Mouse (Mus musculus): ENCODE data around the gene Smok3c.

DNA sequence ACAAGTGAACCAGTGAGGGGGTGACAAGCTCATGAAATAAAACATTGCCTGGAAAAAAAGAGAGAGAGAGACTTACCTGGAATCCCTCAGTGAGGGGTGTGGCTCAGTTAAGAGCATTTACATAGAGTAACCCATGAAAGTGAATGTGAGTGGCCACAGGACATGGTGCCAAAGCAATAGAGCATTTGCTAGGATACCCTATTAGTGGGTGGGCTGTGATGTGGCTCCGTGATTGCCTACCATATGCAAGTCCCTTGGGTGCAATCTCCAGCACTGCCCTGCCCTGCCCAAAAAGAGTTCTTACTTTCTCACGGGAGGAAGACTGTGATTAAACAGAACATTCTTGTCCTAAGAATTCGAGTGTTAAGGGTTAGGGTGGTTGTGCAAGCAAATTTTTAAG lies 54.1 kb downstream of the Smok3c start:
- no peak for TF ChIP-seq FLI1 (IDR thresholded peaks at IDR 0.05; ENCODE audit: low read length)
- no peak for TF ChIP-seq GATA1 (IDR thresholded peaks at IDR 0.05; ENCODE audit: borderline replicate concordance, low read length)

All from megakaryocyte, embryonic 14.5 days (primary cell).